Mouse (Mus musculus): ENCODE measurements around the gene Prkag1.

GRCm38 (mm10) chr15:98870179-98871069 lies 39.1 kb upstream of the Prkag1 start:
- TF ChIP-seq GATA1 (IDR thresholded peaks at IDR 0.05; ENCODE audit: borderline replicate concordance, low read length) (no peak), FLI1 (IDR thresholded peaks at IDR 0.05; ENCODE audit: low read length) (no peak)
